Mouse (Mus musculus): ENCODE data around the gene Mllt10. TPM values are rescaled to one million over a fixed set of nuclear protein-coding genes. Genes with fewer than 3 reads are reported as not detected.

Mllt10 gene
- polyA plus RNA-seq (2012; rRNA removed) = 27.4 and 30.1 TPM in 2 replicates

DNA sequence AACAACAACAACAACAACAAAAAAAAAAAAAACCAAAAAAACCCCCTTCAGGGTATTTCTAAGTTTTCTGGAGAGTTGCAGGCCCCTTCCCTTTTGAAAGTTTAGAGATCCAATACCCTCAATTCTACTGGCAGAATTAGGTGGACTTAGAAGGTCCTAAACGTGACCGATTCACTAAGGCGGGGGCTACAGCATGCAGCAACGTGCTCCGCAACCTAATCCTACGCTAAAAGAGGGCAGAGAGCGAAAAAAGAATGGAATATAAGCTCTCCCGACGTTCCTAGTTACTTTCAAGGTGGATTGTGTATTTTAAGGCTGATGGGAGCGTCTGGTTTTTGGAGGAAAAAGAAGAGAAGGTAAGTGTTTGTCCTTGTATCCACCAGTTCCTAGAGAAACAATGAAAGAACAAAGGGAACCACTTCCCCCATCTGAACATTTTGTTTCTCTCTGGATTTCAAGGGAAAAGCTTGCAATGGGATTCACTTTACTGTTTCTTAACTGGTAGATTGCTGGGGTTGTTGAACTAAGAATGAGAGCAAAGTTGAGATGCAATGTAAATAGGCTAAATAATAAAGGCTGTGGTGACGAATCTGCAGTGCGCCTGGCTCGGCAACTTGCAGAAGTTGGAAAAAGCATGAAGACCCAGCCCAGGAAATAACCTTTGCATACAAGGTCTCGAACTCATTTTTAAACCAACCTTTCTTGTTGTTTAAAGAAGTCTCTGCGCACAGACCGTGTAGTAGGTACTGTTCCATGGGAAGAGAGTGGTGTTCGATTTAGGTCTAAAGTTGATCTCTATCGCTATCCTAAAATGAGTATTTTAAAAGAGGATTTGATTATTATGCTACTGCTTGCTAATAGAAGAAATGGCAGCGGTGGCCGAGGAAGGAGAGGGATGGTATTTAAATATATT lies at the start of gene Mllt10:
Gene Mllt10, plus strand, starts transcription at position 222 of the 913 bp plus-strand sequence.
- 31% methylated on average over 20 of the region's 20 CpGs for WGBS
- H3K36me3 ChIP-seq (ENCODE audit: control insufficient read depth, insufficient read depth, low read length) = no peaks in the 10 kb centered on the region
- no peaks in the 10 kb centered on the region for H3K4me1 ChIP-seq (ENCODE audit: control insufficient read depth, insufficient read depth, insufficient read length)
- DNase-seq (ENCODE audit: low read depth in 1 of 2, low spot score in 2 of 2) = peak in 1 of 2 experiments; percentile 31
- no peaks in the 10 kb centered on the region for H3K27me3 ChIP-seq (ENCODE audit: control insufficient read depth, insufficient read depth, low read length)
- peak within 1 kb of the TSS; percentile 95 for H3K27ac ChIP-seq (ENCODE audit: insufficient read depth, low read length)
- TF ChIP-seq POLR2A (IDR thresholded peaks at IDR 0.05; ENCODE audit: low read depth, low read length) (no peak; the same call in 1 of the 2 replicates), CTCF (IDR thresholded peaks at IDR 0.05; ENCODE audit: extremely low read depth, insufficient read depth, insufficient read length, insufficient replicate concordance) (no peak)
- H3K4me3 ChIP-seq (ENCODE audit: extremely low read depth, insufficient read depth, insufficient read length) = peak within 1 kb of the TSS; percentile 91

DNA sequence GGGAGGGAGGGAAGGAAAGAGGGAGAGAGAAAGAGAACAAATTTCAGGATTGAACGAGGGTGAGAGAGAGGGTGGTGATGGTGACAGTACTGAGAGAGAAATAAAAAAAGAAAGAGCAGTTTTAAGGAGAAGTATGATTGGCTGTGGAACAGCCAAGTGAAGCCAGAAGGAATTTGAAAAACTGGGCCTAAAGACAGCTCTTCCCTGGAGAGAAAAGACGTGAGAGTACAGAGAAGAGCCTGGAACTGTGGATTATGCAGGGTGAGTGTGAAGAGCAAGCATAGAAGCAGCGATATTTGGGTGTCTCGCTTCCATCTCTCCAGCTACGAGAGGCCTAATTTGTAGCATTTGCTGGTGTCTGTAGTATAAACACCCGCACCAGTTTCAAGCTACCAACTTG lies 43.8 kb upstream of the Mllt10 start:
- WGBS = 91% methylated on average over 6 of the region's 6 CpGs
- no peak overlapping the region for H3K4me3 ChIP-seq (ENCODE audit: extremely low read depth, insufficient read depth, insufficient read length)
- no peaks in the 10 kb centered on the region for H3K27me3 ChIP-seq (ENCODE audit: control insufficient read depth, insufficient read depth, low read length)
- no peaks in the 10 kb centered on the region for H3K36me3 ChIP-seq (ENCODE audit: control insufficient read depth, insufficient read depth, low read length)
- no peak overlapping the region for H3K27ac ChIP-seq (ENCODE audit: insufficient read depth, low read length)
- TF ChIP-seq CTCF (IDR thresholded peaks at IDR 0.05; ENCODE audit: extremely low read depth, insufficient read depth, insufficient read length, insufficient replicate concordance) = no peak
- no peak for TF ChIP-seq POLR2A (IDR thresholded peaks at IDR 0.05; ENCODE audit: low read depth, low read length)
- no peaks in the 10 kb centered on the region for H3K4me1 ChIP-seq (ENCODE audit: control insufficient read depth, insufficient read depth, insufficient read length)
- no peak for DNase-seq (ENCODE audit: low read depth in 1 of 2, low spot score in 2 of 2)

DNA sequence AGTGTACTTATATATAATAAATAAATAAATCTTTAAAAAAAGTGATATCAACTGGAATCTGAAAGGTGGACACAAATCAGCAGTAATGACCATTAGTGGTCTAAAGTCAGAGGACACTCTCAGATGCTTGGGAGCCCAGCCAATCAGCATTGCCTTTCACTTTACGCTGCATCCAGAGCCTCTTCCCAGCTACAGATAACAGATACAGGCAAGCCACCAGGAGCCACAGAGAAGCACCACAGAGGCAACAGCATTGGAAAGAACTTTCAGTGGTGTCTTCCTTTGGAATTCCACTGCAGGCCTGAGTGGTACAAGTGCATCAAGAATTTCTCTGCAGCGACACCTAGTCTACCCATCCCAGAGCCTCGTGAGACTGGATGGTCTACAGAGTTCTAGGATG lies 42.2 kb upstream of the Mllt10 start:
- TF ChIP-seq POLR2A (IDR thresholded peaks at IDR 0.05; ENCODE audit: low read depth, low read length) (no peak), CTCF (IDR thresholded peaks at IDR 0.05; ENCODE audit: extremely low read depth, insufficient read depth, insufficient read length, insufficient replicate concordance) (no peak)

DNA sequence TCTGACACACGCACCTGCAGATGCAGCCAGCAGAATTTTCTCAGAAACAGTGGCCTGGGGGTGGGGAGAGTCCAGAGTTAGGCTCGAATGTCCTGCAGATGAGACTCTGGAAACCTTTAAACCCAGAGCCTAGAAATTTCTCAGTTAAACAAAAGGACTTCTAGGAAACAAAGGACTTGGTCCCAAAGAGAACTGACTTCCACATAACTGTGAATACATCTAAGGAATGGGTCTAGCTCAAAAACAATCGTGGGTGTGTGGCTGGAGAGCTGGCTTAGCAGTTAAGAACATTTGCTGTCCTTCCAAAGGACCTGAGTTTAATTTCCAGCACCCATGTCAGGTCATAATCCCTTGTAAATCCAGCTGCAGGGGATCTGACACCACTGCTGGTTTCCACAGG lies 39.5 kb upstream of the Mllt10 start:
- WGBS = 69% methylated on average over 3 of the region's 3 CpGs

More for the DNA sequence above, 42.2 kb upstream of the Mllt10 start:
- Histone ChIP-seq H3K27ac (ENCODE audit: insufficient read depth, low read length) (no peak overlapping the region), H3K27me3 (ENCODE audit: control insufficient read depth, insufficient read depth, low read length) (no peaks in the 10 kb centered on the region), H3K4me1 (ENCODE audit: control insufficient read depth, insufficient read depth, insufficient read length) (no peaks in the 10 kb centered on the region), H3K4me3 (ENCODE audit: extremely low read depth, insufficient read depth, insufficient read length) (no peak overlapping the region), H3K36me3 (ENCODE audit: control insufficient read depth, insufficient read depth, low read length) (no peaks in the 10 kb centered on the region)
- no peak for DNase-seq (ENCODE audit: low read depth in 1 of 2, low spot score in 2 of 2)
- WGBS = 94% methylated on average over 3 of the region's 3 CpGs

DNA sequence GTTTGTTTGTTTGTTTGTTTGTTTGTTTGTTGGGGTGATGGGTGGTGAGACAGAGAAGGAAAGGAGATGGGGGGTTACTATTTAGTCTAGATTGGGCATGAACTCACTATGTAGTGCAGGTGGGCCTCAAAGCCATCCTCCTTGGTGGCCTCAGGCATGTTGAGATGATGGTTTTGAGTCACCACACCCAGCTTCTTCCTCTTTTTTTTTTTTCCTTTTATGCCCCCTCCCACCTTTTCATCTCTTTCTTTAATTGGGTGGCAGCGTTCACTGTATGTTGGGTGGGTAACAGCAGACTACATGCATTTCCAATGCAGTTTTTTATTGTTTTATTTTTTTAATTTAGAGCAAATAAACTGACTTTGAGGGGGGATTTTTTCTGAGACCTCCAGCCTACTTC lies 38.4 kb upstream of the Mllt10 start:
- Histone ChIP-seq H3K4me1 (ENCODE audit: control insufficient read depth, insufficient read depth, insufficient read length) (no peaks in the 10 kb centered on the region), H3K27me3 (ENCODE audit: control insufficient read depth, insufficient read depth, low read length) (no peaks in the 10 kb centered on the region), H3K4me3 (ENCODE audit: extremely low read depth, insufficient read depth, insufficient read length) (no peak overlapping the region), H3K27ac (ENCODE audit: insufficient read depth, low read length) (no peak overlapping the region), H3K36me3 (ENCODE audit: control insufficient read depth, insufficient read depth, low read length) (no peaks in the 10 kb centered on the region)
- TF ChIP-seq POLR2A (IDR thresholded peaks at IDR 0.05; ENCODE audit: low read depth, low read length) (no peak), CTCF (IDR thresholded peaks at IDR 0.05; ENCODE audit: extremely low read depth, insufficient read depth, insufficient read length, insufficient replicate concordance) (no peak)
- no peak for DNase-seq (ENCODE audit: low read depth in 1 of 2, low spot score in 2 of 2)
- 77% methylated on average over 1 of the region's 1 CpGs for WGBS

More for the DNA sequence above, 39.5 kb upstream of the Mllt10 start:
- no peaks in the 10 kb centered on the region for H3K27me3 ChIP-seq (ENCODE audit: control insufficient read depth, insufficient read depth, low read length)
- no peak for DNase-seq (ENCODE audit: low read depth in 1 of 2, low spot score in 2 of 2)
- no peaks in the 10 kb centered on the region for H3K4me1 ChIP-seq (ENCODE audit: control insufficient read depth, insufficient read depth, insufficient read length)
- H3K36me3 ChIP-seq (ENCODE audit: control insufficient read depth, insufficient read depth, low read length) = no peaks in the 10 kb centered on the region
- no peak overlapping the region for H3K4me3 ChIP-seq (ENCODE audit: extremely low read depth, insufficient read depth, insufficient read length)
- H3K27ac ChIP-seq (ENCODE audit: insufficient read depth, low read length) = no peak overlapping the region
- TF ChIP-seq POLR2A (IDR thresholded peaks at IDR 0.05; ENCODE audit: low read depth, low read length) (no peak), CTCF (IDR thresholded peaks at IDR 0.05; ENCODE audit: extremely low read depth, insufficient read depth, insufficient read length, insufficient replicate concordance) (no peak)

DNA sequence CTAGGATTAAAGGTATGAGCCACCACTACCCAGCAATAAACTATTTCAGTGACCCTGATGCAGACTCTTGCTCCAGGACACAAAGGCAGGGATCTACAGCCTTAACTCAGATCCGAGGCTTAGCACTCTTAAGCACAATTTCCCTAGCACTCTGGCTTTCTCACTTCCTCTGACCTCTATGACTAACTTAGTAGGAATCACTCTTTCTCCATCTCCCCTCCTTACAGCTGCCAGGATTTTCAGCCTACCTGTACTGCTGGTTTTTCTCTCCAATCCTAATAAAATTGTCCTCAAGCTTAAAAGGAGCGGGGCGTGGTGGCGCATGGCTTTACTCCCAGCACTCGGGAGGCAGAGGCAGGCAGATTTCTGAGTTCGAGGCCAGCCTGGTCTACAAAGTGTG lies 37.7 kb upstream of the Mllt10 start:
- no peak for DNase-seq (ENCODE audit: low read depth in 1 of 2, low spot score in 2 of 2)
- no peak for TF ChIP-seq CTCF (IDR thresholded peaks at IDR 0.05; ENCODE audit: extremely low read depth, insufficient read depth, insufficient read length, insufficient replicate concordance)
- no peak for TF ChIP-seq POLR2A (IDR thresholded peaks at IDR 0.05; ENCODE audit: low read depth, low read length)
- 91% methylated on average over 6 of the region's 6 CpGs for WGBS

DNA sequence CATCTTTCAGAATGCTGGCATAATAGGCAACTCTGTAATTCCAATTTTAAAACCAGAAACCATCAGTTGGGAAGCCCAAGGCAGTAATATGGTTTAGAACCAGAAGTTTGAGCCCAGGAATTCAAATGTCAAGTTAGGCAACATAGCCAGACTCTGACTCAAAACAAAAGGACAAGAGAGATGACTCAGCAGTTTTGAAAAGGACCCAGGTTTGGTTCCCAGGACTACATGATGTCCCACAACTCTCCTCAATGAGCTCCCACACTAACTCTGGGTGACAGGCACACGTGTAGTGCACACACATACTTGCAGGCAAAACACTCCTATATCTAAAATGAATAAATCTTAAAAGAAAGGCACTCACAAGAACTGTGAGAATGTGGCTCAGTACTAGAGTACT lies 35.9 kb upstream of the Mllt10 start:
- WGBS = 84% methylated on average over 1 of the region's 1 CpGs

More for the DNA sequence above, 37.7 kb upstream of the Mllt10 start:
- no peaks in the 10 kb centered on the region for H3K4me1 ChIP-seq (ENCODE audit: control insufficient read depth, insufficient read depth, insufficient read length)
- no peaks in the 10 kb centered on the region for H3K27me3 ChIP-seq (ENCODE audit: control insufficient read depth, insufficient read depth, low read length)
- H3K27ac ChIP-seq (ENCODE audit: insufficient read depth, low read length) = no peak overlapping the region
- no peaks in the 10 kb centered on the region for H3K36me3 ChIP-seq (ENCODE audit: control insufficient read depth, insufficient read depth, low read length)
- H3K4me3 ChIP-seq (ENCODE audit: extremely low read depth, insufficient read depth, insufficient read length) = no peak overlapping the region

More for the DNA sequence above, 35.9 kb upstream of the Mllt10 start:
- no peak overlapping the region for H3K4me3 ChIP-seq (ENCODE audit: extremely low read depth, insufficient read depth, insufficient read length)
- no peak for DNase-seq (ENCODE audit: low read depth in 1 of 2, low spot score in 2 of 2)
- no peaks in the 10 kb centered on the region for H3K36me3 ChIP-seq (ENCODE audit: control insufficient read depth, insufficient read depth, low read length)
- no peaks in the 10 kb centered on the region for H3K27me3 ChIP-seq (ENCODE audit: control insufficient read depth, insufficient read depth, low read length)
- no peak for TF ChIP-seq CTCF (IDR thresholded peaks at IDR 0.05; ENCODE audit: extremely low read depth, insufficient read depth, insufficient read length, insufficient replicate concordance)
- TF ChIP-seq POLR2A (IDR thresholded peaks at IDR 0.05; ENCODE audit: low read depth, low read length) = no peak
- H3K27ac ChIP-seq (ENCODE audit: insufficient read depth, low read length) = no peak overlapping the region
- no peaks in the 10 kb centered on the region for H3K4me1 ChIP-seq (ENCODE audit: control insufficient read depth, insufficient read depth, insufficient read length)
